Mouse (Mus musculus) lung, postnatal 36 days (tissue): ENCODE data around the gene Thbs4.
A peak's percentile ranks its signal among the peaks of the same experiment; 100 is the strongest.

ENCODE experiments used
- DNase-seq: peaks from one replicate; pipeline ENCODE4 v3.0.0; 2022; ENCODE audit warnings: mixed read lengths

Thbs4 gene

GRCm38 (mm10) chr13:92759096-92759495 is 35.5 kb downstream of the Thbs4 start:
- DNase-seq, result no peak

DNA sequence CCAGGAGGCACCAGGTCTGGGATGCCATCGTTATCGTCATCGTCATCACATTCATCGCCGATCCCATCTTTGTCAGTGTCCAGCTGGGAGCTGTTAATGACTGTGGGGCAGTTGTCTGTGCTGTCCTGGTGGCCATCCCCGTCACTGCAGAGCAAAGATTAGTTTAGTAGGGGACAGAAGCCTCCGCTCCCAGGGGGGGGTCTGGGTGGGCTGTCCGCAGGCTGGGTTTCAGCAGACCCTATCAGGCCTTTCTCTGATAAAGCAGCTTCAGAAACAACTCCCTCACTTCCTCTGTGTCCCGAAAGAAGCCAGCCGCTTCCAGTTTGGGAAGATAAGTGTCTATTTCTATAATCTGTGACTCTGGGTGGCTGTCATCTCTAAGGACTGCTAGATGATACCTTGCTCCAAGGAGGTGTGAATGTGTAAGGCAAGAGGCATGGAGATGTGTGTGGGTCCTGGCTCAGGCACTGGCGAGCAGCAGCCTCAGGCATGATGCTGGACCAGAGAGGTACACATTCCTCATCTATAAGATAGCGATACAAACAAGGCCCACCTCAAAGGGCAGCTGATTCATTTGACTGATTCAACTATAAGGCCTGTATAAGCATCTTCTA is 36.5 kb downstream of the Thbs4 start:
- no peak for DNase-seq

- no peak for DNase-seq
Observed at GRCm38 (mm10) chr13:92755036-92755435, 39.6 kb downstream of the Thbs4 start.

DNA sequence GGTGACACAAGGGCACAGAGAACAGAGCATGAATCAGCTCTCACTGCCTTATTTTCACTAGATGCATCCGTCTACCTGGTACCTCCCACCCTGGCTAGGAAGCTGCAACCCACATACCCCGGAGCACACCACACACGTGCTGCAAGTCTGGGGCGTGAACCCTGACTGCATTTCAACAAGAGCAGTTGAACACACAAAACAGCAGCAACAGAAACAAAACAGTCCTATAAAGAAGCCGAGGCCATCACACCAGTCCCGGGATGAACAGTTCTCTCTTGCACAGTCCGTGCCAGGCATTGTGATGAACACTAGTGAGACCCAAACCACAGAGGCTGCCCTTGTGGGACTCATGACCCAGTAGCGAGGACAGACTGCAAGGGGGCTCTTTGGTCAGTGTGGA is 40.9 kb downstream of the Thbs4 start:
- DNase-seq, result no peak

DNA sequence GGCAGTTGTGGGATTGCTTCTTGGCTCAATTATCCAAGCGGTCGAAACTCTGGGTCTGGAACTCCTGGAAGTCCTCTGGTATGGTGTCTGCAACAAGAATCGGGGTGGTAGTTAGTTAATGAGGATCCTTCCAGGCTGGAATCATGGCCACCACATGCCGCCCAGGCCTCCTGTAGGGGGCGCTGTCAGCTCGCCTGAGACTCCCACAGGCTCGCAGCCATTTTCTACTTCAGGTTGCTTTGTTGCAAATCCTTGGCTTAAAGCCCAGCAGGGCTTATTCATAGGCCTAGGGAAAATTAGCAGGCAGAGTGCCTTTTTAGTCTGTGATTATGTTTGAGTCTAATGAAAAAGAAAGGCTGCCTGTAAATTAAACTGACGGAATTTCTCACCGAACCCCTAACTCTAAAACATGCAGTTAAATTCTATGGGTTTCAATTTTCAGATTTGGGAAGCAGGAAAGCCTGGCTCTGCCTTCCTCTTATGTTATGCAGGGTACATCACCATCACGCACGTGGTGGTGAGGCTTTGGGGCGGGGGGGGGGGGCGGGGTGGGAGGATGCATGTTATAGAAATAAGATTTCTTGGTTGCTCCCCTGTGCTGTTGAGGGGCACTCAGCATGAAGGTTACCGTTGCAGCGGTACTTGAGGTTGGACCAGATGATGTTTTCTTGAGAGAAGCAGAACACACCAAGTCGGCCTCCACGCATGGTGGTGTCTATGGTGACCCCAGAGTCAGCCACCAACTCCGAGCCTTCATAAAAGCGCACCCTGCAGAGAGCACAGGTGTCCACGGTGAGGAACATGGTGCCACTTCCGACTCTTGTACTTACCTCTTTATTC is 42.7 kb downstream of the Thbs4 start:
- peak; percentile 75 for DNase-seq

GRCm38 (mm10) chr13:92750976-92751518 is 43.6 kb downstream of the Thbs4 start:
- peak; percentile 70 for DNase-seq

DNA sequence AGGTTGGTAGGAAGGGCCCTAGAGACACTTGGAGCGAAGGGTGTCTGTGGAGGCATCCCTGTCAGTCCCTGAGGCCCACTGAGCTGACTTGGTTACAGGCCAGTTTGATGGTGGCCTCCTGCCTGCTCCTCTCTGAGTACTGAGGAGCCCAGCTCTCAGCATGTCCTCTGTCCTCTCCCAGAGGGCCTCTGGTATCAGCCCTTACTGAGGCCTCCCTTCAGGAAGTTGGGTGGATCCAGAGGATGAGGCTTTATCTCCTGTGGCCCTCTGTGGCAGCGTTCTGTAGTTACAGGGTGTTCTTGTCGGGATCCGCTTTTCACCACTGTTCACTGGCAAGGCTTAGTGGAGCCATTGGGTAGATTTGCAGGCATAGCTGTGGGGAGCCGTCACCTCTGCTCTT is 51.3 kb downstream of the Thbs4 start:
- no peak for DNase-seq

DNA sequence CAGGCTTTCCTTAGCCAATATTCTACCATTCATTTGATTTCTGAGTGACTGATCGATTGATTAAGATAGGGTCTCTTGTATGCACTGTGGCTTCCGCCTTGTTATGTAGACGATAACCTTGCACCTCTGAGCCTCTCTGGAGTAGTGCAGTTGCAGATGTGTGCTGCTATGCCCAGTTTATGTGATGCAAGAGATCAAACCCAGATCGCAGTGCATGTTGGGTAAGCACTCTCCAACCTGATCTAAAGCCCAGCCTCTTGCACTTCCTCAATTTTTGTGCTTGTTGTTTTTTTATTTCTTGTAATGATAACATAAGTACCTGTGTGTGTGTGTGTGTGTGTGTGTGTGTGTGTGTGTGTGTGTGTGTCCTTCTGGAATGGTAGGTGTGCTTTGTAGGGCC is 51.7 kb downstream of the Thbs4 start:
- DNase-seq, result no peak

DNA sequence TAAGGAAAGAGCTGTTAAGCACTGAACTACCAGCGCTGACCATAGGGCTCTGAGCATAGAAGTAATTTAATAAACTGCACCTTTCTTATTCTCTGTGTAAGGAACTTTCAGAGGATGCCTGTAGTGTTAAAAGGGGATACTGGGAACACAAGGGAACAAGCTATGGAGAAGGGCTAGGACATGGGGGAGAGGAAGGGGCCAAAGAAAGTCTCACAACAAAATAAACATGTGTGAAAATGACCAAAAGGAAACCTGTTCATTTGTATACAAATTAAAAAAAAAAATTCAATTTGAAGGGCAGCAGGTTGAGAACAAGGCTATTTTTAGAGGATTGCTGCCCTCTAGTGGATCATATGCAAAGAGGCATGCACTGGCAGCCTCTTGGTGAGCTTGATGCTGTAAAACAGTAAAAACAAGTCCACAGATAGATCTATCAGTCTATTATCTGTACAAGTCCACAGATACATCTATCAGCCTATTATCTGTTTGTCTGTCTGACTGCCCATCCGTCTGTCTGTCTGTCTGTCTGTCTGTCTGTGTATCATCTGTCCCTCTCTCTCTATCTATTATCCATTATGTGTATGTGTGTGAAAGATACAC is 53.8 kb downstream of the Thbs4 start:
- DNase-seq, result peak; percentile 68

DNA sequence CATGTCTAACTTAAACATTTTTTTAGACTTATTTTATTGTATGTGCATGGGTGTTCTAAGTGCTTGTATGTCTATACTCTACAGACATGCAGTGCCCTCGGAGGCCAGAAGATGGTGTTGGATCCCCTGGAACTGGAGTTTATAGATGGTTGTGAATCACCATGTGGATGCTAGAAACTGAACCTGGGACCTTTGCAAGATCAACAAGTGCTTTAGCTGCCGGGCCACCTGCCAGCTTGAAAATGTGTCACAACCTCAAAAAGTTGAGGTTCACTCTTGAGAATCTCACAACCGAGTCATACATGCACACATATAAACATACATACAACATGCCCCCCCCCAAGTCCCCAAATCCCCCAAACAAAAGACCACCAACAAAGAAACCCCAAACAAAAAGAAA is 54.8 kb downstream of the Thbs4 start:
- no peak for DNase-seq

DNA sequence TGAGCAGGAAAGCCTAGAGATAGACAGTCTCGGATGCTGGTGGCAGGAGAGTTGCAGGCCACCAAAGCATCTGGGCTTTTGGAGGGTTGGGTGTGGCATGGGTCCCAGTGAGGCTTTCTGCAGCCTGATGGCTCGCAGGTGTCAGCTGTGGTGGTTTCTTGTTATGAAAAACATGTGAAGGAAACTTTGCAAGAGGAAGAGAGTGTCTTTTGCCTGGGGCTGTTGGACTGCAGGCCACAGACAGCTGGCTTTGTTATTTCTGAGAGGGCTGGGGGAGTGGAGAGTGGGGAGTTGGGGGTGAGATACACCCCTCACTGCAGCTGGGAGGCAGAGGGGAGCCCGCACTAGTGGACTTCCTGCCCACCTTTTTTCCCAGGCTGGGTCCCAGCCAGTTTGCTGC is 55.8 kb downstream of the Thbs4 start:
- DNase-seq, result no peak

- DNase-seq, result no peak
Observed at GRCm38 (mm10) chr13:92736516-92737300, 57.9 kb downstream of the Thbs4 start.

DNA sequence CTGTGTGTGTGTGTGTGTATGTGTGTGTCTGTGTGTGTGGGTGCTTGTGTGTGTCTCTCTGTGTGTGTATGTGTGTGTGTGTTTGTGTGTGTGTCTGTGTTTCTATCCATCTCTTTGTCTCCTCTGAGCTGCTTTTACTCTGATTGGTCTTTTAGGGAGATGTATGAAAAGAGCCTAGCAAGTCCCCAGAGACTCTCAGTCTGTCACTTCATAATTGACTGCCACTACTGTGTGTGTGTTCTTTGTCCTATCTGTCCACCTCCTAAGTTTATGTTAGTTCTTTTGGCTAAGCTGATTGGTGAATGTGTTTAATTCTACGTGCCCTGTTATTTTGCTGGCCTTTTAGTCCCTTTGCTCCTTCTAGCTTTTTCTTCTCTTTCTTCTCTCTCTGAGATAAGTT is 58.9 kb downstream of the Thbs4 start:
- DNase-seq, result no peak

DNA sequence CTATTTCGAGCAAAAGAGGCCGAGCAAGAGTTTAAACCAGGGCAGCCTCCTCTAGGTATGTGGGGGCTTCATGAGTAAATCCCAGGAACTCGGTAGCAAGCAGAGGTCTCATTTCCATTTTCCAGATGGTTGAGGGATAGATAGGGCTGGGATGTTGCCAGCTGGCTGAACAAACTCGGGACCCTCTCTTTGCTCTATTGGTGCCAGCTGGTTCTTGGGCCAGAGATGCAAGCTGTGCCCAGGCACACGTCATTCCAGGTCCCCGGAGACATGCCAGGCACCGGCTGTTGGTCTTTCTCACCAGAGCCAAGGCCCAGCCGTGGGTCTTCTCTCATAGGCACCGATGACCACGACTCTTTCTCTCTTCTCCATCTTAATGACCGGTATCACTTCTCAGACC is 60.9 kb downstream of the Thbs4 start:
- no peak for DNase-seq

- peak; percentile 71 for DNase-seq
Observed at GRCm38 (mm10) chr13:92733252-92733651, 61.4 kb downstream of the Thbs4 start.

GRCm38 (mm10) chr13:92732836-92733235 is 61.8 kb downstream of the Thbs4 start:
- no peak for DNase-seq

- DNase-seq, result no peak
Observed at GRCm38 (mm10) chr13:92731811-92732210, 62.8 kb downstream of the Thbs4 start.

- DNase-seq, result peak; percentile 30
Observed at GRCm38 (mm10) chr13:92729811-92730210, 64.8 kb downstream of the Thbs4 start.

DNA sequence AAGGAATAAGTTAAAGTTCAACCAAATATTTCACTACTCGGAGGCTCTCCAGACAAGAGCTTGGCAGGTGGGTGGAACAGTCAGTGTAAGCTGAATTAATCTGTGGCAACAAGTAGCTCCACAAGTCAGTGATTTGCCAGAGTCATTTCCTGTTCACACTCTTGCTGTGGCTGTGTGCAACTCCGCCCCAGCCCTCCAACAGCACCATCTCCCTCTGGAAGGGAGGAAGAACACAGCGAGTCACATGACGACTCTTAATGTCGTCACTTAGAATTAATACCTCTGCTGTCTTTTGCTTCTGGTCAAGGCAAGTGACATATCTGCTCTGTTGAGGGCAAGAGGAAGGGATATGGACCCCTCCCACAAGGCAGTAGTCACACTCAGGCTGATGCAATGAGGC is 72.2 kb downstream of the Thbs4 start:
- DNase-seq, result no peak

- no peak for DNase-seq
Observed at GRCm38 (mm10) chr13:92721006-92721405, 73.6 kb downstream of the Thbs4 start.

- DNase-seq, result no peak
Observed at GRCm38 (mm10) chr13:92717851-92718665, 76.6 kb downstream of the Thbs4 start.

DNA sequence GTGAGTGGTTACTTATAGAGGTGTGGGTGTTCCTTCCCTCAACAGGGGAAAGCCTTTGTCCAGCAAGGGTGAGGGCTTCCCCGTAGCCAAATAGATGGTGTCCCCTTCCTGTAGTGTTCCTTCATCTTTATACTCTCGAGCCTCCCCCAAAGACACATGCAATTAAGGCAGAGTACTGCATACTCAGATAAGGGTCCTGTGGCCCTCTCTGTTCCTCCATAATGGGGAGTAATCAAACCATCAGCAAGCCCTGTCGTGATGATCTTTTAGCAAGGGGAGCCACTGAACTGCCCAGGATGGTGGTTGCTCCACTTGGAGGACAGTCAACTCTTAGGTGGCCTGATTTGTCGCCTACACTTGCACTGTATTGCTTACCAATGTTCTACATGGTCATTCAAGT is 82.0 kb downstream of the Thbs4 start:
- DNase-seq, result no peak
